ENCODE assay signal across 9 mouse cellular contexts in the genomic region with DNA sequence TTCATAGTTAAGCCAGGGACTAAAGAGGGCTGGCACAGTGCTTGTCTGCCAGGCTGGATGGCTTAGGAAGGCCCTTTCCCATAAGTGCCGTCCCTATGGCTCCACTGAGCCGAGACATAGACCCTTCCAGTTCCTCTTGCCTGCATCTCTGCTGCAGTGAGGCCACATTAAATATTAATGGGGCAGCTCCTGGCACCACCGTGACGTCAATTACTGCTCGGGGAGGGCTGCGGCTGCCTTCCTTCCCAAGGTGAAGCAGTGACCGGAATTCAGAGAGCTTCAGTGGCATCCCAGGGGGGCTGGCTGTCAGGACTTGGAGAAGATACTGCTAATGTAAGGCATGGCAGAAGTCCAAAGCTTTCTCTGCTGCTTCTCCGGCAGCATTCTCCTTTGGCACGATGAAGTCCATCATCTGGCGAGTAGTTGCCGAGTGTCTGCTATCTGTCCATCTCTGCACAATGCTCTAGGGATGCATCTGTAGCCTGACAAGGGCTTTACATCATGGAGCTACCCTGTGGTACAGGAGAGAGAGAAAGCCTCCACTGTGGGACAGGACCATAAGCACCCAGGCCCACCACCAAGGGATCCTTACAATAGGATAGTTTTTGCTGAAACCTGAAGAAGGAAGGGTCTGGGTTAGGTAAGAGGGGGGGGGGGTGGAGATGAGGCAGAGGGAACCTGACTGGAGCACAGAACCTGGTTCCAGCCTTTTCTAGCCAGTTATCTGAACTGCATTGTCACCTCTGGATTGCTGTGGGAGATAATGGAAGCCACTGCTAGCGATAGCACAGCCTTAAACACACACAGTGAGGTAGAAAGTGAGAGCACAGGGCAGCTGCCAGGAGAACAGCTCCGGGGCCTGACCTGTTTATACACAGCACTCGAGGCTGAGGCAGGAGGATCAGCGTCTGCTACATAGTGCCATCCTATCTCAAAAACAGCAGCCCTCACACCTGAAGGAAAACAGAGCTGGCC. TPM values are rescaled to one million over a fixed set of nuclear protein-coding genes. Genes with fewer than 3 reads are reported as not detected.
DNase-seq lines count a peak whose midpoint lies in the region; ATAC-seq and TF ChIP-seq lines count a peak whose summit lies in the region.
"Had no signal": no experiment of that assay in that cellular context is flagged by ENCODE, and none has a peak within 500 bp of the region (broad histone marks: within the 10 kb centered on the region; RNA-seq: fewer than 3 reads in every experiment).

No protein-coding gene starts in this region.

- H3K9me3 ChIP-seq in neural tube, embryonic 15.5 days (replicated peaks) = no peaks in the 10 kb centered on the region

- WGBS in kidney, adult 2 months = 43% methylated on average over 15 of the region's 15 CpGs
- 31% methylated on average over 15 of the region's 15 CpGs for WGBS in neural tube, embryonic 15.5 days

- peak overlapping the region; percentile 80 for H3K27ac ChIP-seq in left cerebral cortex, adult 2 months
- no peak overlapping the region for H3K27ac ChIP-seq in kidney, adult 2 months (ENCODE audit: insufficient read depth, low read depth, low read length)
- H3K27ac ChIP-seq in neural tube, embryonic 15.5 days (replicated peaks) = peak overlapping the region; percentile 88

- no peak for TF ChIP-seq POLR2A in kidney, adult 2 months (IDR thresholded peaks at IDR 0.05; ENCODE audit: low read depth, low read length)

- DNase-seq in left cerebral cortex, adult 2 months (ENCODE audit: extremely low spot score in 1 of 2, low spot score in 2 of 2) = peak in 1 of 2 experiments; percentile 48
- no peak for DNase-seq in left cerebral cortex, adult 8-10 months (ENCODE audit: low spot score in 2 of 2)
- peak; percentile 60 to 69 for DNase-seq in cerebellum, postnatal 36 days
- peak; percentile 38 for DNase-seq in kidney, adult 2 months
- no peak for DNase-seq in spleen, postnatal 4 days (ENCODE audit: low spot score in 2 of 2)
- no peak for DNase-seq in gastrocnemius, postnatal 25 days
- DNase-seq in gastrocnemius, postnatal 4 days (ENCODE audit: low spot score in 2 of 2) = no peak

- TF ChIP-seq CTCF in left cerebral cortex, adult 2 months (IDR thresholded peaks at IDR 0.05) = no peak
- no peak for TF ChIP-seq CTCF in kidney, adult 2 months (conservative IDR thresholded peaks at IDR 0.05; ENCODE audit: insufficient read depth, insufficient read length, low read depth, low read length)

- H3K4me1 ChIP-seq in kidney, adult 2 months (ENCODE audit: control insufficient read depth, insufficient read depth, low read length) = no peaks in the 10 kb centered on the region
- peaks cover 31% of the 10 kb centered on the region for H3K4me1 ChIP-seq in neural tube, embryonic 15.5 days

- ATAC-seq in neural tube, embryonic 15.5 days (ENCODE audit: low FRiP score) = peak; percentile 73

- H3K9ac ChIP-seq in neural tube, embryonic 15.5 days (replicated peaks) = no peak overlapping the region

- H3K4me3 ChIP-seq in left cerebral cortex, adult 2 months = peak overlapping the region; percentile 11; the same call in 1 of the 2 replicates
- no peak overlapping the region for H3K4me3 ChIP-seq in kidney, adult 2 months (ENCODE audit: insufficient read depth, low read depth, low read length)
- H3K4me3 ChIP-seq in neural tube, embryonic 15.5 days (replicated peaks) = no peak overlapping the region

- no peaks in the 10 kb centered on the region for H3K27me3 ChIP-seq in kidney, adult 2 months (replicated peaks; ENCODE audit: control insufficient read depth, insufficient read depth, low read length)
- H3K27me3 ChIP-seq in neural tube, embryonic 15.5 days (replicated peaks) = no peaks in the 10 kb centered on the region
- H3K27me3 ChIP-seq: Patski had no signal

- H3K4me2 ChIP-seq in neural tube, embryonic 15.5 days = peak overlapping the region; percentile 27

- intact Hi-C loops in left cerebral cortex, adult 2 months (cut with DNase I) = no loop called here

- no peaks in the 10 kb centered on the region for H3K36me3 ChIP-seq in kidney, adult 2 months (ENCODE audit: control insufficient read depth, insufficient read depth, low read length)
- no peaks in the 10 kb centered on the region for H3K36me3 ChIP-seq in neural tube, embryonic 15.5 days

RNA-seq across cellular contexts. Expression of a gene that starts 7.2 kb away (rescaled TPM):
- total RNA-seq in left cerebral cortex, adult 2 months (2021) = 1,000 to 10,000 TPM; 1,061 to 1,220 TPM
- 1,000 to 10,000 TPM in 2 of 4 experiments, 100 to 1,000 TPM in 2; 903 to 1,086 (median 994) TPM for total RNA-seq in left cerebral cortex, adult 8-10 months (2022)
- 71.8 and 90.6 TPM in 2 replicates for polyA plus RNA-seq in kidney, adult 2 months (2012; rRNA removed)
- 862 and 927 TPM in 2 replicates for polyA plus RNA-seq in neural tube, embryonic 15.5 days (2015; fragmentation: Nextera tagmentation; extraction: Ambion mirVana)
- total RNA-seq in gastrocnemius, postnatal 25 days (2021) = 10 to 100 TPM; 54.0 to 54.3 TPM
- total RNA-seq in gastrocnemius, postnatal 4 days (2021) = 100 to 1,000 TPM; 141 to 144 TPM

Comparison
In these comparisons a context has a peak if more than half of its experiments do, and no peak if none do; other contexts are left out.
1. DNase-seq: peak in cerebellum, postnatal 36 days (2 of 2) and kidney, adult 2 months (single experiment); none in left cerebral cortex, adult 8-10 months (0 of 2), spleen, postnatal 4 days (0 of 2), gastrocnemius, postnatal 25 days (single experiment) and gastrocnemius, postnatal 4 days (0 of 2).
2. RNA of a gene that starts 7.2 kb away (total RNA-seq): 1,061 to 1,220 TPM in left cerebral cortex, adult 2 months and 903 to 1,086 TPM in left cerebral cortex, adult 8-10 months; 141 to 144 TPM in gastrocnemius, postnatal 4 days and 54.0 to 54.3 TPM in gastrocnemius, postnatal 25 days; every median in the first group is over 4 times any median in the second.